Mouse (Mus musculus) embryonic facial prominence, embryonic 14.5 days (tissue): Measurements from ENCODE around the gene Ptpn9. TPM values are rescaled to one million over a fixed set of nuclear protein-coding genes. Genes with fewer than 3 reads are reported as not detected.

Experiments
- ATAC-seq: fragments of 200-750 bp; cut with Nextera tagmentation; 2 replicates; pipeline ENCODE4 v1.8.0; 2017; ENCODE audit warnings: low read depth, moderate number of reproducible peaks, moderate TSS enrichment
- DNase-seq: peaks from one replicate; pipeline ENCODE4 v3.0.0-alpha.2; 2015; ENCODE audit warnings: low spot score
- H3K27ac ChIP-seq: fragments of 300-500 bp; sonication (generic); replicated peaks from 2 replicates; pipeline ENCODE4 v1.5.1; 2014; ENCODE audit warnings: low read depth, mild to moderate bottlenecking, low read length, moderate library complexity
- H3K27me3 ChIP-seq: fragments of 300-500 bp; sonication (generic); replicated peaks from 2 replicates; pipeline ENCODE4 v1.6.1; 2014; ENCODE audit warnings: low read length; ENCODE audit not compliant: control insufficient read depth, insufficient read depth
- H3K36me3 ChIP-seq: fragments of 300-500 bp; sonication (generic); 2 replicates; pipeline ENCODE4 v1.6.1; 2014; ENCODE audit warnings: low read length, mixed read lengths; ENCODE audit not compliant: control insufficient read depth, insufficient read depth
- H3K4me1 ChIP-seq: fragments of 300-500 bp; sonication (generic); 2 replicates; pipeline ENCODE4 v1.6.1; 2014; ENCODE audit warnings: antibody characterized with exemption, low read length; ENCODE audit not compliant: control insufficient read depth, insufficient read depth
- H3K4me2 ChIP-seq: fragments of 300-500 bp; sonication (generic); 2 replicates; pipeline ENCODE4 v1.6.1; 2014; ENCODE audit warnings: low read depth, mild to moderate bottlenecking, low read length, moderate library complexity, mixed read lengths
- H3K4me3 ChIP-seq: fragments of 300-500 bp; sonication (generic); 2 replicates; pipeline ENCODE4 v1.5.1; 2014; ENCODE audit warnings: low read depth, mild to moderate bottlenecking, low read length
- H3K9ac ChIP-seq: fragments of 300-500 bp; sonication (generic); 2 replicates; pipeline ENCODE4 v1.6.1; 2014; ENCODE audit warnings: low read depth, mild to moderate bottlenecking, low read length, moderate library complexity, mixed read lengths
- H3K9me3 ChIP-seq: fragments of 300-500 bp; sonication (generic); 2 replicates; pipeline ENCODE4 v1.6.1; 2016; ENCODE audit warnings: low read length; ENCODE audit not compliant: control insufficient read depth
- WGBS: fragments of 180-500 bp; shearing (Covaris S2); extraction: QIAGEN DNeasy Blood & Tissue Kit; methylation state at CpG from one replicate; pipeline ENCODE4 v1.1.7; 2014; 5-methylcytosine and 5-hydroxymethylcytosine counted together
- polyA plus RNA-seq: library from polyadenylated mRNA; unstranded; fragments of >200 nt; fragmentation: Nextera tagmentation; extraction: Ambion mirVana; gene quantifications from 2 replicates; pipeline ENCODE4 v1.2.1, GENCODE M21; 2014

Ptpn9 gene
- polyA plus RNA-seq, 1 experiment from 2014 or later = 32.9 TPM

GRCm38 (mm10) chr9:57064164-57064563, 69.4 kb downstream of the Ptpn9 start:
- Histone ChIP-seq H3K36me3 (peaks cover 35% of the 10 kb centered on the region), H3K27me3 (no peaks in the 10 kb centered on the region), H3K4me1 (no peaks in the 10 kb centered on the region), H3K9me3 (no peaks in the 10 kb centered on the region), H3K4me2 (no peak overlapping the region), H3K27ac (no peak overlapping the region), H3K9ac (no peak overlapping the region), H3K4me3 (no peak overlapping the region)
- ATAC-seq (no peak), DNase-seq (no peak)
- WGBS = 100% methylated on average over 2 of the region's 2 CpGs

GRCm38 (mm10) chr9:57068266-57068665, 73.5 kb downstream of the Ptpn9 start:
- peaks cover 9% of the 10 kb centered on the region; the same call in 1 of the 2 replicates for H3K4me1 ChIP-seq
- peaks cover 7% of the 10 kb centered on the region; the same call in 1 of the 2 replicates for H3K36me3 ChIP-seq
- H3K27me3 ChIP-seq = no peaks in the 10 kb centered on the region
- no peak overlapping the region for H3K27ac ChIP-seq
- no peaks in the 10 kb centered on the region for H3K9me3 ChIP-seq
- H3K4me3 ChIP-seq = no peak overlapping the region
- 57% methylated on average over 3 of the region's 3 CpGs for WGBS
- no peak overlapping the region for H3K9ac ChIP-seq
- no peak for ATAC-seq
- H3K4me2 ChIP-seq = no peak overlapping the region
- no peak for DNase-seq

GRCm38 (mm10) chr9:57070262-57070661, 75.5 kb downstream of the Ptpn9 start:
- Histone ChIP-seq H3K36me3 (0 out of 2 replicates have a peak, but pooled peaks cover under 1% of the 10 kb centered on the region), H3K9me3 (no peaks in the 10 kb centered on the region), H3K4me3 (no peak overlapping the region), H3K27ac (no peak overlapping the region), H3K4me2 (no peak overlapping the region), H3K9ac (no peak overlapping the region), H3K4me1 (peaks cover 16% of the 10 kb centered on the region; the same call in 1 of the 2 replicates), H3K27me3 (no peaks in the 10 kb centered on the region)
- no peak for DNase-seq
- ATAC-seq = no peak
- 70% methylated on average over 1 of the region's 1 CpGs for WGBS

- peak overlapping the region; percentile 83 for H3K9ac ChIP-seq
- H3K4me1 ChIP-seq = peaks cover 16% of the 10 kb centered on the region; the same call in 1 of the 2 replicates
- peak overlapping the region; percentile 98; the same call in 1 of the 2 replicates for H3K27ac ChIP-seq
- DNase-seq = peak; percentile 1
- ATAC-seq = no peak
- WGBS = 13% methylated on average over 5 of the region's 5 CpGs
- no peaks in the 10 kb centered on the region for H3K27me3 ChIP-seq
- H3K4me3 ChIP-seq = peak overlapping the region; percentile 94
- H3K9me3 ChIP-seq = no peaks in the 10 kb centered on the region
- no peaks in the 10 kb centered on the region for H3K36me3 ChIP-seq
- H3K4me2 ChIP-seq = peak overlapping the region; percentile 85
These were observed 76.2 kb downstream of the Ptpn9 start for GRCm38 (mm10) chr9:57070800-57071545.

GRCm38 (mm10) chr9:57071801-57072351, 77.2 kb downstream of the Ptpn9 start, which contains the start of gene Sin3a:
Gene Sin3a (plus strand): TSS chr9:57072040.
- no peaks in the 10 kb centered on the region for H3K9me3 ChIP-seq
- no peak for ATAC-seq
- under 1% methylated on average over 33 of the region's 34 CpGs for WGBS

GRCm38 (mm10) chr9:57072526-57072988, 77.8 kb downstream of the Ptpn9 start:
- DNase-seq (no peak), ATAC-seq (no peak)
- 0% methylated on average over 39 of the region's 40 CpGs for WGBS
- Histone ChIP-seq H3K9me3 (no peaks in the 10 kb centered on the region), H3K27me3 (no peaks in the 10 kb centered on the region), H3K27ac (peak overlapping the region; percentile 98), H3K4me2 (peak overlapping the region; percentile 85), H3K9ac (peak overlapping the region; percentile 83), H3K4me3 (peak overlapping the region; percentile 94), H3K36me3 (no peaks in the 10 kb centered on the region), H3K4me1 (peaks cover 16% of the 10 kb centered on the region; the same call in 1 of the 2 replicates)

More at GRCm38 (mm10) chr9:57071801-57072351, 77.2 kb downstream of the Ptpn9 start, which contains the start of gene Sin3a:
- Histone ChIP-seq H3K4me1 (peaks cover 16% of the 10 kb centered on the region; the same call in 1 of the 2 replicates), H3K27me3 (no peaks in the 10 kb centered on the region), H3K4me3 (peak within 1 kb of the TSS; percentile 94), H3K9ac (peak within 1 kb of the TSS; percentile 83), H3K36me3 (no peaks in the 10 kb centered on the region), H3K4me2 (peak within 1 kb of the TSS; percentile 85), H3K27ac (peak within 1 kb of the TSS; percentile 98)
- peak; percentile 95 for DNase-seq

GRCm38 (mm10) chr9:57072989-57073789, 78.5 kb downstream of the Ptpn9 start:
- H3K9ac ChIP-seq = peak overlapping the region; percentile 83
- no peaks in the 10 kb centered on the region for H3K27me3 ChIP-seq
- ATAC-seq (peak; percentile 80), DNase-seq (peak; percentile 100)
- no peaks in the 10 kb centered on the region for H3K36me3 ChIP-seq
- H3K4me1 ChIP-seq = peaks cover 19% of the 10 kb centered on the region
- H3K9me3 ChIP-seq = no peaks in the 10 kb centered on the region
- H3K27ac ChIP-seq = peak overlapping the region; percentile 98
- WGBS = 1% methylated on average over 33 of the region's 54 CpGs
- H3K4me2 ChIP-seq = peak overlapping the region; percentile 85
- peak overlapping the region; percentile 94 for H3K4me3 ChIP-seq

GRCm38 (mm10) chr9:57073790-57074094, 79.0 kb downstream of the Ptpn9 start:
- Histone ChIP-seq H3K27me3 (no peaks in the 10 kb centered on the region), H3K27ac (peak overlapping the region; percentile 90), H3K36me3 (no peaks in the 10 kb centered on the region), H3K9me3 (no peaks in the 10 kb centered on the region), H3K9ac (peak overlapping the region; percentile 75), H3K4me2 (peak overlapping the region; percentile 80), H3K4me1 (peaks cover 19% of the 10 kb centered on the region), H3K4me3 (peak overlapping the region; percentile 94)
- under 1% methylated on average over 15 of the region's 15 CpGs for WGBS
- ATAC-seq = no peak
- no peak for DNase-seq
